Mouse (Mus musculus): ENCODE measurements at regions not wholly inside any gene's neighbourhood (a gene's known extent, or its start where the extent isn't known, plus 50 kb on each side); places are given as distances from the start of the nearest gene placed in this dataset.

DNA sequence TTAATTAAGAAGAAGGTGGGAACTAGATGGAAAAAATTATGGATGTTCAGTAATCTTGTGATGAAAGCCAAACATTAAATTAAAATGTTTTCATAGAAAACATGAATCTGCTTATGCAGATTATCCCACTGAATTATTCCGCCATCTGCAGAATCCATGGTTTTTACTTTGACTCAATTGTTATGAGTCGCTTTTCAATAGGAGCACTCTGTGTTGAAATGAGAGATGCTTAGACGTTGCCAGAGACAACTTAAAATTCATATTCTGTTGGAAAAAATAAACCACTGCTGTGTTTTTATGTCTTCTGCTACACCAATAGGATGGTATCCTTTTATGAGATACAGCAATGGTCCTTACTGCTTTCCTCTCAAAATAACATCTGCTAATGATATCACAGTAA is 108.3 kb upstream of the Isl1 start:
- no peak for DNase-seq (ENCODE audit: low spot score in 2 of 2)

DNA sequence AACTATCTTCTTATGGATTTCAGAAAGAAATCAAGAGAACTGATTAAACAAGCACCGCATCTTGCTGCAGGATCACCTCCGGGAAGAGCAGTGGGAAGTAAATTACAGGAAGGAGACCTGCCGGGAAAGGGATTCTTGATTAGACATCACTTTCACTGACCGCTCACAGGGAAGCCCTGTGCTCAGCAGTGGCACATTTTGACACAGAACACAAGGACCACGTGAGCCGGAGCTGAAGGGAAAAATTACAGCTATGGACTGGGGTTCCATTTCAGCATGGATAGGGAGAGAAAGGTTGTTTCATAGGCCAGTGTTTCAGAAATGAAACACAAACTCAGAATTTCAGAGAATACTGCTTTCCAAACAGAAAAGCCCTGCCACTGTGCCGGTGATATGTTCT is 105.0 kb upstream of the Isl1 start:
- no peak for DNase-seq (ENCODE audit: low spot score in 2 of 2)

DNA sequence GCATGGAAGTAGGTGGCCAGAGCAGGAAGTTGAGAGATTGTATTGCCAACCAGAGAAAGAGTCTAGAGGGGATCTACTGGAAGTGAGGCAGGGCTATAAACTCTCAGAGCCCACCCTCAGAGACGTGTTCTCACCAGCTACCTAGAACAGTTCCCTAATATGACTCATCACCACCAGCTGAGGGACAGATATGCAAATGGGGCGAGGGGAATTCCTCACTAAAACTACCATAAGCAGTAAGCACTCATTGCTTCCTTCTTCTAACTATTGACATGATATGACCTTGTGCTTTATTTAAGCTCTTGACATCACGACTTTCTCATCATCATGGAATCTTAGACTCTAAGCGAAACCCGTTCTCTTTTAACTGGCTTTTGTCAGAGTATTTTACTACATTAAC is 101.2 kb upstream of the Isl1 start:
- DNase-seq (ENCODE audit: low spot score in 2 of 2) = no peak
